Mouse (Mus musculus) heart, embryonic 13.5 days (tissue): ENCODE measurements around the gene Ttc16. TPM values are rescaled to one million over a fixed set of nuclear protein-coding genes. Genes with fewer than 3 reads are reported as not detected.
A peak's percentile ranks its signal among the peaks of the same experiment; 100 is the strongest.

Experiments
- ATAC-seq: fragments of 200-750 bp; cut with Nextera tagmentation; 2 replicates; pipeline ENCODE4 v1.8.0; 2017; ENCODE audit warnings: moderate TSS enrichment; ENCODE audit not compliant: insufficient number of reproducible peaks, low FRiP score, low TSS enrichment; ENCODE audit errors: extremely low read depth
- H3K27ac ChIP-seq: fragments of 300-500 bp; sonication (generic); replicated peaks from 2 replicates; pipeline ENCODE4 v1.5.1; 2015; ENCODE audit warnings: moderate library complexity, mild to moderate bottlenecking, inconsistent platforms
- H3K27me3 ChIP-seq: fragments of 300-500 bp; sonication (generic); replicated peaks from 2 replicates; pipeline ENCODE4 v1.6.1; 2015; ENCODE audit warnings: mild to moderate bottlenecking, inconsistent platforms
- H3K36me3 ChIP-seq: fragments of 300-500 bp; sonication (generic); 2 replicates; pipeline ENCODE4 v1.6.1; 2015; ENCODE audit warnings: mild to moderate bottlenecking, inconsistent platforms
- H3K4me1 ChIP-seq: fragments of 300-500 bp; sonication (generic); 2 replicates; pipeline ENCODE4 v1.6.1; 2015; ENCODE audit warnings: inconsistent platforms
- H3K4me2 ChIP-seq: fragments of 300-500 bp; sonication (generic); 2 replicates; pipeline ENCODE4 v1.6.1; 2015; ENCODE audit warnings: inconsistent platforms, mild to moderate bottlenecking, moderate library complexity
- H3K4me3 ChIP-seq: fragments of 300-500 bp; sonication (generic); 2 replicates; pipeline ENCODE4 v1.5.1; 2015; ENCODE audit warnings: moderate library complexity, mild to moderate bottlenecking, inconsistent platforms
- H3K9ac ChIP-seq: fragments of 300-500 bp; sonication (generic); 2 replicates; pipeline ENCODE4 v1.6.1; 2015; ENCODE audit warnings: inconsistent platforms, mild to moderate bottlenecking, moderate library complexity
- H3K9me3 ChIP-seq: fragments of 300-500 bp; sonication (generic); 2 replicates; pipeline ENCODE4 v1.6.1; 2016; ENCODE audit warnings: inconsistent platforms
- WGBS: fragments of 180-500 bp; shearing (Covaris S2); methylation state at CpG from one replicate; pipeline ENCODE4 v1.1.7; 2015; ENCODE audit warnings: mixed read lengths; 5-methylcytosine and 5-hydroxymethylcytosine counted together
- polyA plus RNA-seq: library from polyadenylated mRNA; unstranded; fragments of >200 nt; fragmentation: Nextera tagmentation; extraction: Ambion mirVana; gene quantifications from 2 replicates; pipeline ENCODE4 v1.2.1, GENCODE M21; 2015

Gene Ttc16
- 0.11 and 0.17 TPM in 2 replicates for polyA plus RNA-seq

- WGBS = under 1% methylated on average over 46 of the region's 46 CpGs
Measured at GRCm38 (mm10) chr2:32775359-32776074, at the start of gene Ttc16, which contains the start of gene Ptrh1. Gene Ttc16, minus strand, starts transcription at chr2:32775633. Gene Ptrh1, plus strand, starts transcription at chr2:32775786.

DNA sequence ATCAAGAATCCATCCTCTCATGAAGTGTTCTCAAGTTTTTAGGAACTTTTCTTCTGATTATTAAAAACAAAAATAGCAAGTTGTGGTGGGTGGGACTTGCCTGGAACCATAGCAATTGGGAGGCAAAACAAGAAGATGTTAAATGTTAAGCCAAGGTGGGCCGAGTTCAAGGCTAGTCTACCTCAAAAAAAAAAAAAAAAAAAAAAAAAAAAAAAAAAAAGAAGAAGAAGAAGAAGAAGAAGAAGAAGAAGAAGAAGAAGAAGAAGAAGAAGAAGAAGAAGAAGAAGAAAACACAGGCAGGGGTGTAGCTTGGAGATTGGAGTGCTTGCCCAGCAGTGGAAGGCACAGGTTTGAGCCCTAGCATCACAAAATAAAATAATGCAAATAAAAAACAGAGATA is 49.3 kb upstream of the Ttc16 start:
- Histone ChIP-seq H3K4me1 (peaks cover 44% of the 10 kb centered on the region), H3K4me2 (no peak overlapping the region), H3K4me3 (no peak overlapping the region), H3K36me3 (peaks cover 18% of the 10 kb centered on the region; the same call in 1 of the 2 replicates), H3K9me3 (no peaks in the 10 kb centered on the region), H3K27ac (no peak overlapping the region), H3K9ac (no peak overlapping the region), H3K27me3 (no peaks in the 10 kb centered on the region)
- no peak for ATAC-seq
- 86% methylated on average over 1 of the region's 1 CpGs for WGBS

More at GRCm38 (mm10) chr2:32775359-32776074, at the start of gene Ttc16, which contains the start of gene Ptrh1:
- Histone ChIP-seq H3K4me2 (peak within 1 kb of the TSS; percentile 89), H3K36me3 (no peaks in the 10 kb centered on the region), H3K9me3 (no peaks in the 10 kb centered on the region), H3K4me1 (peaks cover 16% of the 10 kb centered on the region), H3K27ac (peak within 1 kb of the TSS; percentile 71), H3K9ac (peak within 1 kb of the TSS; percentile 76), H3K27me3 (peaks cover 18% of the 10 kb centered on the region), H3K4me3 (peak within 1 kb of the TSS; percentile 69)
- peak; percentile 92 for ATAC-seq

DNA sequence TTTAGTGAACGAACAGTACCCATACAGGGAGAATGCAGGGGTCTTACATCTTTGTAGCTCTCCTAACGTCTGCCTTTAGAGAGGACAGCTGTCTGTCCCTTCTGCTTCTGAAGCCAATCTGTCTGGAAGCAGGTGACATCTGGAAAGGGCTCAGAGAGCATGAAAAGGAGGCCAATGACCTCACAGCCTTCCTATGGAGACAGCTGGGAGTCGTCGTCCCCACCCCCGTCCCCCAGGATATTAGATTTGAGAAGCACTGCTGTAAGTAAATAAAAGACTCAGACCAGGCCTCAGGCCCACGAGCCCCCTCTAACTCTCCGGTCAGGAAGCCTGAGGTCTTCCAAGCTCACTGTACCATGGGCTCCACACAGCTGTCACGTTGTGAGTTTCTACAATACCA is 48.7 kb upstream of the Ttc16 start:
- WGBS = 59% methylated on average over 8 of the region's 8 CpGs
- Histone ChIP-seq H3K27ac (no peak overlapping the region), H3K9ac (0 out of 2 replicates have a peak overlapping the region, but pooled peaks have one; percentile 14)

DNA sequence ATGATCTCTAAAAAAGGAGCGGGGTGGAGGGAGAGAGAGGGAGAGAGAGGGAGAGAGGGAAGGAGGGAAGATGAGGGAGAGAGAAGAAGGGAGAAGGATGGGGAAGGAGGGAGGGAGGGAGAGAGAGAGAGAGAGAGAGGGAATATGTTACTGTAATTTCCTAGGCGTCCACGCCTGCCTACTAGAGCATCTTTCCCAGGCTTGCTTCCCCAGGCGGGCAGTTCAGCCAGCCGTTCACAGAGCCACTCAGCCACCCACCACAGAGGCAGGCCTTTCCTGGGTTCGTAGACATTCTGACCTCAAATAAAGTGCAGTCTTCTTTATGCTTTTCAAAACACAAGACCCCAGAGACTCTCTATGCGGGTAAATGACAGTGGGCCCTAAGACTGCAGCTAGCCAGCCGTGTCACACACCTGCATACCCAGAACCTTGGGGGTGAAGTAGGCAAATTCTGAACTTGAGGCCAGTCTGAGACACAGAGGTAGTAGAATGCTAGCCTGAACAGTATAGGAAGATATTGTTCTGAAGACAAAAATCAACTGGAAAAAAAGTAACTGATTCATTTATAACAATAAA is 48.2 kb upstream of the Ttc16 start:
- Histone ChIP-seq H3K27me3 (no peaks in the 10 kb centered on the region), H3K4me1 (peaks cover 33% of the 10 kb centered on the region), H3K9me3 (no peaks in the 10 kb centered on the region), H3K27ac (no peak overlapping the region), H3K4me2 (no peak overlapping the region), H3K36me3 (peaks cover 24% of the 10 kb centered on the region), H3K4me3 (no peak overlapping the region), H3K9ac (peak overlapping the region; percentile 28; the same call in 1 of the 2 replicates)
- ATAC-seq = no peak
- WGBS = 66% methylated on average over 8 of the region's 8 CpGs

More for the DNA sequence above, 48.7 kb upstream of the Ttc16 start:
- no peaks in the 10 kb centered on the region for H3K9me3 ChIP-seq
- no peak for ATAC-seq
- no peak overlapping the region for H3K4me3 ChIP-seq
- H3K27me3 ChIP-seq = no peaks in the 10 kb centered on the region
- H3K4me1 ChIP-seq = peaks cover 38% of the 10 kb centered on the region
- no peak overlapping the region for H3K4me2 ChIP-seq
- H3K36me3 ChIP-seq = peaks cover 21% of the 10 kb centered on the region; the same call in 1 of the 2 replicates

DNA sequence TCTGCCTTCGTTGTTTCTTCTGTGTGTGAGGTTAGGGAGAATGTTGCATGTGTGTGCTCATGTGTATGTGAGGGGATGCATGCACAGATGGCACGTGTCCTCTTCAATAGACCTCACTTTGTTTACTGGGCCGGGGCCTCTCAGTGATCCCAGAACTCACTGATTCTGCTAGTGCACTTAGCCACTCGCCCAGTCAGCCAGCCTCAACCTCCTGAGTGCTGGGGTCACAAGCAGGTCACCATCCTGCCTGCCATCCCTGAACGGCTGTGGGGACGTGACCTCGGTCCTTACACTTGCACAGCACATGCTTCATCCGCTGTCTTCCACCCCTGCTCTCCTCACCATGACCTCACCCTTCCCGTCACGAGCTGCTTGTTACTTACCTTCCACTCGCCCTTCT is 47.7 kb upstream of the Ttc16 start:
- Histone ChIP-seq H3K4me2 (no peak overlapping the region), H3K4me3 (no peak overlapping the region), H3K27ac (no peak overlapping the region), H3K9ac (peak overlapping the region; percentile 28; the same call in 1 of the 2 replicates), H3K27me3 (no peaks in the 10 kb centered on the region), H3K36me3 (peaks cover 29% of the 10 kb centered on the region), H3K4me1 (peaks cover 32% of the 10 kb centered on the region), H3K9me3 (no peaks in the 10 kb centered on the region)
- 42% methylated on average over 11 of the region's 11 CpGs for WGBS
- no peak for ATAC-seq

DNA sequence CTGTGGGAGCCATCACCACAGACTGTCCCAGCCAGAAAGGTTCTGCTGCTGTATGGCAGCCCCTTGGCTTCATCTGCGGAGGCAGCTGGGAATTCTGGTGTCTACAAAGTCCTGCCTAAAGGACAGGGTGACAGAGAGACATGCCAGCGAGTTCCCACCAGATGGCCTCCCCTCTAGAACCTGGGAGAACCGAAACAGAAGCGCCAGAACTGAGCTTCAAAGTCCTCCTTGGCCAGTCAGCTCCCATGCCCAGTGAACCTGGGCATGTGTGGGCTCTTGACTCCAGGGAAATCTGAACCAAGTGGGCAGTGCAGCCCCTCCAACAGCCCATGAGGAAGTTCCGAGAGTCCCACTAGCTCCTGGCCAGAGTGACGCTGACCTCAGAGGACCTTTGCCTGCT is 47.2 kb upstream of the Ttc16 start:
- Histone ChIP-seq H3K9ac (no peak overlapping the region), H3K27me3 (no peaks in the 10 kb centered on the region), H3K9me3 (no peaks in the 10 kb centered on the region), H3K36me3 (peaks cover 34% of the 10 kb centered on the region), H3K4me2 (no peak overlapping the region), H3K4me1 (peaks cover 32% of the 10 kb centered on the region), H3K27ac (no peak overlapping the region), H3K4me3 (no peak overlapping the region)
- 74% methylated on average over 6 of the region's 6 CpGs for WGBS
- no peak for ATAC-seq

GRCm38 (mm10) chr2:32821041-32821802 is 45.8 kb upstream of the Ttc16 start:
- 62% methylated on average over 11 of the region's 11 CpGs for WGBS
- Histone ChIP-seq H3K4me2 (no peak overlapping the region), H3K27me3 (no peaks in the 10 kb centered on the region)

GRCm38 (mm10) chr2:32818208-32818607 is 42.8 kb upstream of the Ttc16 start:
- Histone ChIP-seq H3K9ac (no peak overlapping the region), H3K4me1 (peaks cover 8% of the 10 kb centered on the region), H3K27me3 (no peaks in the 10 kb centered on the region), H3K36me3 (peaks cover 69% of the 10 kb centered on the region), H3K4me3 (no peak overlapping the region), H3K4me2 (no peak overlapping the region), H3K27ac (no peak overlapping the region), H3K9me3 (no peaks in the 10 kb centered on the region)
- no peak for ATAC-seq
- WGBS = 94% methylated on average over 5 of the region's 5 CpGs

More at GRCm38 (mm10) chr2:32821041-32821802, 45.8 kb upstream of the Ttc16 start:
- peaks cover 28% of the 10 kb centered on the region for H3K4me1 ChIP-seq
- no peaks in the 10 kb centered on the region for H3K9me3 ChIP-seq
- H3K9ac ChIP-seq = no peak overlapping the region
- H3K27ac ChIP-seq = no peak overlapping the region
- no peak for ATAC-seq
- H3K4me3 ChIP-seq = no peak overlapping the region
- H3K36me3 ChIP-seq = peaks cover 41% of the 10 kb centered on the region

DNA sequence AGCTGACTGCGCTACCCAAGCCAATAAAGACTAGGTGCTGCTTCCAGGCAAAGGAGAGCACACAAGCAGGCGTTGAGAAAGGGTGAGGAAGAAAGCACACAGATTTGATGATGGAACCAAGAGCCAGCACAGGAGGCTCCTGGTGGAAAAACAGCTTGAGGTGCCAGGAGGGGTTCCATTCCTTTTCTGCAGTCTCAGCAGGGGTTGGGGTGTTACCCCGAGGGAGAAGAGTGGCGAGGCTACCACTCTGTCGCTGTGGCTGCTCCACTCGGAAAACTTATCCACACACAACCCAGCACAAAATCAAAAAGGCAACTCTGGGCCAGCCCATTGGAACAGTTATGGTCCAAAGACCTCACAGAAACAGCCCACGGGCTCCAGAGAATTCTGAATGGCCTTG is 42.2 kb upstream of the Ttc16 start:
- H3K27me3 ChIP-seq = no peaks in the 10 kb centered on the region
- H3K9ac ChIP-seq = no peak overlapping the region
- no peak overlapping the region for H3K4me3 ChIP-seq
- no peak overlapping the region for H3K27ac ChIP-seq
- no peak overlapping the region for H3K4me2 ChIP-seq
- H3K4me1 ChIP-seq = peaks cover 2% of the 10 kb centered on the region
- H3K9me3 ChIP-seq = no peaks in the 10 kb centered on the region
- H3K36me3 ChIP-seq = peaks cover 75% of the 10 kb centered on the region
- no peak for ATAC-seq
- 62% methylated on average over 7 of the region's 7 CpGs for WGBS

GRCm38 (mm10) chr2:32816946-32817581 is 41.6 kb upstream of the Ttc16 start:
- H3K27me3 ChIP-seq = no peaks in the 10 kb centered on the region
- H3K4me2 ChIP-seq = no peak overlapping the region
- H3K27ac ChIP-seq = no peak overlapping the region
- ATAC-seq = no peak
- WGBS = 60% methylated on average over 17 of the region's 17 CpGs
- peaks cover 78% of the 10 kb centered on the region for H3K36me3 ChIP-seq
- no peak overlapping the region for H3K4me3 ChIP-seq
- H3K4me1 ChIP-seq = no peaks in the 10 kb centered on the region; the same call in 1 of the 2 replicates
- H3K9me3 ChIP-seq = no peaks in the 10 kb centered on the region
- H3K9ac ChIP-seq = no peak overlapping the region

- Histone ChIP-seq H3K27me3 (no peaks in the 10 kb centered on the region), H3K36me3 (peaks cover 80% of the 10 kb centered on the region)
- WGBS = 92% methylated on average over 2 of the region's 2 CpGs
Measured at GRCm38 (mm10) chr2:32816497-32816896, 41.1 kb upstream of the Ttc16 start.

More at GRCm38 (mm10) chr2:32816497-32816896, 41.1 kb upstream of the Ttc16 start:
- H3K9ac ChIP-seq = no peak overlapping the region
- H3K9me3 ChIP-seq = no peaks in the 10 kb centered on the region
- H3K4me3 ChIP-seq = no peak overlapping the region
- no peak overlapping the region for H3K4me2 ChIP-seq
- ATAC-seq = no peak
- no peaks in the 10 kb centered on the region; the same call in 1 of the 2 replicates for H3K4me1 ChIP-seq
- no peak overlapping the region for H3K27ac ChIP-seq
